Mouse (Mus musculus): ENCODE results near the gene Slc38a6. TPM values are rescaled to one million over a fixed set of nuclear protein-coding genes. Genes with fewer than 3 reads are reported as not detected.

Slc38a6 gene
- total and polyA plus RNA-seq, 3 experiments, result 3.1 to 6.1 TPM; not detected in 1

DNA sequence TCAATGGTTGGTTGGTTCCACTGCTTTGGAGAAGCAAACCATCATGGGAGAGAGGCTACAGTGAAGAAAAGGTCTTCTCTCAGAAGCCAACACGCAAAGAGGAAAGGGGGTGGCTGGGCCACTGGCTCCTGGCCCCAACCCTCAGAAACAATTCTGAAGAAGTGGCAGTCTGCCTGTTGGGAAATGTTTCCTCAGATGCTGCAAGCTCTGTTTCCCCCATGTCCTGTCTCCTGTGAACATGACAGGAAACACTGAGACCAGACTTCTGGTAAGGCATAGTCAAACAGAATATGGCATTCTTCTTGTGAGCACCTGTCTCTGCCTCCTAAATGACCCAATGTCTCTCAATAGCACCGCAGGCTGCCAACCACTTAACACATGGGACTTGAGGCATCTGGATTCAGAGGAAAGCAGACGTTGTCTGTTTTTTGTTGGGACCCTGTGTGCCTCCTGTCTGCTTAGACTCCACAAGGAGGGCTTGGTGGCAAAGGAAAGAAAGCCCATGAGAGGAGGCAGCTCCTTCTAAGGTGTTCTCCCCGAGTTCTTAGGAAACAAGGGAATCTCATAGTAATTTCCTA, 83.9 kb downstream of the Slc38a6 start:
- Histone ChIP-seq H3K9ac (ENCODE audit: control insufficient read depth, low read depth, low read length, poor library complexity, severe bottlenecking) (no peak overlapping the region), H3K27ac (ENCODE audit: control insufficient read depth, low read depth, low read length) (no peak overlapping the region), H3K36me3 (ENCODE audit: control insufficient read depth in 1 of 2, insufficient read depth in 2 of 2, low read length in 2 of 2) (no peaks in the 10 kb centered on the region), H3K27me3 (ENCODE audit: control insufficient read depth in 1 of 2, insufficient read depth in 2 of 2, low read length in 2 of 2) (peaks cover 2 to 3% of the 10 kb centered on the region in 2 experiments; a peak in 3 of 4 replicates), H3K4me3 (ENCODE audit: control insufficient read depth in 1 of 2, insufficient read depth in 1 of 2, low read depth in 2 of 2, low read length in 2 of 2) (no peak overlapping the region), H3K4me1 (ENCODE audit: control insufficient read depth in 1 of 2, insufficient read depth in 2 of 2, low read length in 2 of 2) (no peaks in the 10 kb centered on the region), H3K79me2 (ENCODE audit: control insufficient read depth, insufficient read depth, low read length, poor library complexity) (no peaks in the 10 kb centered on the region), H3K9me3 (replicated peaks; ENCODE audit: insufficient read depth, low read length) (no peaks in the 10 kb centered on the region)
- TF ChIP-seq MXI1 (IDR thresholded peaks at IDR 0.05; ENCODE audit: low read depth, low read length), result no peak
- no peak for TF ChIP-seq ZC3H11A (IDR thresholded peaks at IDR 0.05; ENCODE audit: low read depth, low read length)
- TF ChIP-seq USF1 (IDR thresholded peaks at IDR 0.05; ENCODE audit: low read depth, low read length), result no peak
- TF ChIP-seq MAZ (IDR thresholded peaks at IDR 0.05; ENCODE audit: low read depth, low read length), result no peak
- TF ChIP-seq MYB (IDR thresholded peaks at IDR 0.05; ENCODE audit: low read depth, low read length), result no peak
- TF ChIP-seq MYC (IDR thresholded peaks at IDR 0.05; ENCODE audit: low read depth, low read length), result no peak
- TF ChIP-seq ELF1 (IDR thresholded peaks at IDR 0.05; ENCODE audit: low read depth, low read length), result no peak
- TF ChIP-seq NELFE (IDR thresholded peaks at IDR 0.05; ENCODE audit: low read depth, low read length), result no peak
- TF ChIP-seq RAD21 (IDR thresholded peaks at IDR 0.05; ENCODE audit: low read depth, low read length), result no peak
- TF ChIP-seq CTCF (IDR thresholded peaks at IDR 0.05 in 2 of 3, conservative IDR thresholded peaks at IDR 0.05 in 1 of 3; ENCODE audit: control insufficient read depth in 1 of 3, insufficient read depth in 1 of 3, low read depth in 2 of 3, low read length in 3 of 3, poor library complexity in 1 of 3, severe bottlenecking in 1 of 3), result no peak
- DNase-seq (ENCODE audit: low read depth, low spot score), result no peak

DNA sequence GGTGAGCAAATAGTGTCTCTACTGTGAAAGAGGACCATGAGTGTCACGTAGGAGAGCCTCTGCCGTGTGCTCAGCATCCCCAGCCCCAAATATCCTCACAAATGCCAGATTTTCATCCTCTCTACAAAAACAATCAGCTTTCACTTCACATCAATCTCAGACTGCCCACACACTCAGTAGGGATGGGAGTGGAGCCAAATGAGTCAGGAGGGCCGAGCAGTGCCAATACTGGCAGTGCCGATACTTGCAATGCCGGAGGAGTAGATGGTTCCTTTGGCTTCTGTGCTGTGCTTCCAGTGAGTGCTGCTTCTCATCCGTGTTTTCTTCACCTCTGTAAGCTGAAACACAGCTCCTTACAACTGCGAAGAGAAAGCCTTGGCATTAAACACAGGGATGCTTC, 84.6 kb downstream of the Slc38a6 start:
- no peaks in the 10 kb centered on the region for H3K36me3 ChIP-seq (ENCODE audit: control insufficient read depth in 1 of 2, insufficient read depth in 2 of 2, low read length in 2 of 2)
- no peak for TF ChIP-seq RAD21 (IDR thresholded peaks at IDR 0.05; ENCODE audit: low read depth, low read length)
- TF ChIP-seq KAT2A (conservative IDR thresholded peaks at IDR 0.05; ENCODE audit: low read depth, low read length), result no peak
- no peak for TF ChIP-seq CHD2 (IDR thresholded peaks at IDR 0.05; ENCODE audit: low read length)
- no peak for TF ChIP-seq ZNF384 (IDR thresholded peaks at IDR 0.05; ENCODE audit: low read depth, low read length)
- no peak for TF ChIP-seq RCOR1 (IDR thresholded peaks at IDR 0.05; ENCODE audit: low read depth, low read length)
- no peak for TF ChIP-seq TCF12 (IDR thresholded peaks at IDR 0.05; ENCODE audit: low read depth, low read length)
- no peak for TF ChIP-seq MAFK (IDR thresholded peaks at IDR 0.05; ENCODE audit: borderline replicate concordance, low read depth, low read length)
- no peak for TF ChIP-seq POLR2AphosphoS2 (IDR thresholded peaks at IDR 0.05; ENCODE audit: low read length)
- no peak for TF ChIP-seq HCFC1 (IDR thresholded peaks at IDR 0.05; ENCODE audit: low read depth, low read length)
- no peak for TF ChIP-seq USF2 (IDR thresholded peaks at IDR 0.05; ENCODE audit: borderline replicate concordance in 1 of 2, insufficient read depth in 1 of 2, low read depth in 1 of 2, low read length in 2 of 2)
- TF ChIP-seq MAZ (IDR thresholded peaks at IDR 0.05; ENCODE audit: low read depth, low read length), result no peak
- TF ChIP-seq SIN3A (IDR thresholded peaks at IDR 0.05; ENCODE audit: low read length), result no peak
- no peak for TF ChIP-seq TBP (IDR thresholded peaks at IDR 0.05; ENCODE audit: low read depth, low read length)
- TF ChIP-seq ZC3H11A (IDR thresholded peaks at IDR 0.05; ENCODE audit: low read depth, low read length), result no peak
- no peak for TF ChIP-seq MYB (IDR thresholded peaks at IDR 0.05; ENCODE audit: low read depth, low read length)
- TF ChIP-seq USF1 (IDR thresholded peaks at IDR 0.05; ENCODE audit: low read depth, low read length), result no peak
- TF ChIP-seq ELF1 (IDR thresholded peaks at IDR 0.05; ENCODE audit: low read depth, low read length), result no peak
- no peak for TF ChIP-seq GATA1 (IDR thresholded peaks at IDR 0.05; ENCODE audit: low read depth, low read length)
- TF ChIP-seq POLR2A (IDR thresholded peaks at IDR 0.05; ENCODE audit: control insufficient read depth in 1 of 2, insufficient read depth in 1 of 2, low read depth in 1 of 2, low read length in 2 of 2, poor library complexity in 1 of 2), result no peak
- TF ChIP-seq EP300 (IDR thresholded peaks at IDR 0.05; ENCODE audit: low read depth in 1 of 2, low read length in 2 of 2), result no peak
- DNase-seq (ENCODE audit: low read depth, low spot score), result no peak
- H3K9me3 ChIP-seq (replicated peaks; ENCODE audit: insufficient read depth, low read length), result no peaks in the 10 kb centered on the region
- no peaks in the 10 kb centered on the region for H3K4me1 ChIP-seq (ENCODE audit: control insufficient read depth in 1 of 2, insufficient read depth in 2 of 2, low read length in 2 of 2)
- H3K9ac ChIP-seq (ENCODE audit: control insufficient read depth, low read depth, low read length, poor library complexity, severe bottlenecking), result no peak overlapping the region
- H3K79me2 ChIP-seq (ENCODE audit: control insufficient read depth, insufficient read depth, low read length, poor library complexity), result no peaks in the 10 kb centered on the region
- no peak overlapping the region for H3K27ac ChIP-seq (ENCODE audit: control insufficient read depth, low read depth, low read length)
- H3K4me3 ChIP-seq (ENCODE audit: control insufficient read depth in 1 of 2, insufficient read depth in 1 of 2, low read depth in 2 of 2, low read length in 2 of 2), result no peak overlapping the region
- peaks cover 2 to 3% of the 10 kb centered on the region in 2 experiments; a peak in 3 of 4 replicates for H3K27me3 ChIP-seq (ENCODE audit: control insufficient read depth in 1 of 2, insufficient read depth in 2 of 2, low read length in 2 of 2)
